Mouse (Mus musculus) spleen, adult 2 months (tissue): Measurements from ENCODE around the gene Glp1r. TPM values are rescaled to one million over a fixed set of nuclear protein-coding genes. Genes with fewer than 3 reads are reported as not detected.

Experiments
- DNase-seq, 2 experiments: peaks; one replicate each; pipeline versions ENCODE4 v3.0.0 to v3.0.0-alpha.2; 2012 to 2021; ENCODE audit warnings: low spot score in 2 of 2, low read depth in 1 of 2
- H3K27ac ChIP-seq: fragments of 200-500 bp; 2 replicates; pipeline ENCODE4 v1.5.1; 2012; ENCODE audit warnings: low read length, inconsistent platforms; ENCODE audit not compliant: insufficient read depth
- H3K27me3 ChIP-seq: fragments of 200-500 bp; 2 replicates; pipeline ENCODE4 v1.6.1; 2012; ENCODE audit warnings: mild to moderate bottlenecking, moderate library complexity, low read length, inconsistent platforms; ENCODE audit not compliant: control insufficient read depth, insufficient read depth
- H3K36me3 ChIP-seq: fragments of 200-500 bp; 2 replicates; pipeline ENCODE4 v1.6.1; 2012; ENCODE audit warnings: mild to moderate bottlenecking, low read length, inconsistent platforms; ENCODE audit not compliant: control insufficient read depth, insufficient read depth
- H3K4me1 ChIP-seq: fragments of 200-500 bp; 2 replicates; pipeline ENCODE4 v1.6.1; 2011; ENCODE audit warnings: inconsistent platforms; ENCODE audit not compliant: control insufficient read depth, insufficient read depth, insufficient read length
- H3K4me3 ChIP-seq: fragments of 200-500 bp; 2 replicates; pipeline ENCODE4 v1.5.1; 2011; ENCODE audit warnings: mild to moderate bottlenecking, inconsistent platforms; ENCODE audit not compliant: insufficient read depth, insufficient read length; ENCODE audit errors: extremely low read depth
- CTCF ChIP-seq: fragments of 200-500 bp; IDR thresholded peaks from 2 replicates; pipeline ENCODE4 v1.5.1; 2011; ENCODE audit warnings: mild to moderate bottlenecking, inconsistent platforms; ENCODE audit not compliant: insufficient read depth, insufficient read length, insufficient replicate concordance; ENCODE audit errors: extremely low read depth
- POLR2A ChIP-seq: fragments of 200-500 bp; IDR thresholded peaks from 2 replicates; pipeline ENCODE4 v1.6.1; 2011; ENCODE audit warnings: low read depth, low read length, inconsistent platforms
- WGBS: fragments of 180-500 bp; shearing (Covaris S2); methylation state at CpG from one replicate; pipeline ENCODE4 v1.1.7; 2018; 5-methylcytosine and 5-hydroxymethylcytosine counted together
- polyA plus RNA-seq: library from polyadenylated mRNA; depleted of rRNA; stranded (reverse); fragments of >200 nt; gene quantifications from 2 replicates; pipeline ENCODE4 v1.2.3, GENCODE M21; 2012

The Glp1r gene
- polyA plus RNA-seq, 1 experiment: 0.29 TPM

DNA sequence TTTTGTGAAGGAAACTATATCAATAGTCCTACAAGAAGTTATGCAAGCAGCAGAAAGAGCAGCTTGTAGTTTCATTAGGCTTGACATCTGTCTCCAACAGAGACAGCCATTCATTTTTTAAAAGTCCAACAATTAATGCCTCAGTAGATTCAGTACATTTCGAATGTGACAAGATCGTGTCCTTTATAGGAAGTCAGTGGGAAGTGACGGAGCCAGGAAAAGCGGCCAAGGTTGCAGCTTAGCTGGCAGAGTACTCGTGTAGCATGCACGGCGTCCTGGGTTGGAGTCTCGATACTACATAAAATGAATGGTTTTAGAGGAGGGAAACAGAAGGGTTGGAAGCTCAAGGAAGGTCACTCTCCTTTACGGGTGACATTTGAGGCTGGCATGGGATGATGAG, 34.7 kb upstream of the Glp1r start:
- Histone ChIP-seq H3K27ac (no peak overlapping the region), H3K4me1 (no peaks in the 10 kb centered on the region), H3K4me3 (no peak overlapping the region), H3K27me3 (no peaks in the 10 kb centered on the region), H3K36me3 (no peaks in the 10 kb centered on the region)
- 87% methylated on average over 9 of the region's 9 CpGs for WGBS
- TF ChIP-seq CTCF (no peak), POLR2A (no peak)
- no peak for DNase-seq

DNA sequence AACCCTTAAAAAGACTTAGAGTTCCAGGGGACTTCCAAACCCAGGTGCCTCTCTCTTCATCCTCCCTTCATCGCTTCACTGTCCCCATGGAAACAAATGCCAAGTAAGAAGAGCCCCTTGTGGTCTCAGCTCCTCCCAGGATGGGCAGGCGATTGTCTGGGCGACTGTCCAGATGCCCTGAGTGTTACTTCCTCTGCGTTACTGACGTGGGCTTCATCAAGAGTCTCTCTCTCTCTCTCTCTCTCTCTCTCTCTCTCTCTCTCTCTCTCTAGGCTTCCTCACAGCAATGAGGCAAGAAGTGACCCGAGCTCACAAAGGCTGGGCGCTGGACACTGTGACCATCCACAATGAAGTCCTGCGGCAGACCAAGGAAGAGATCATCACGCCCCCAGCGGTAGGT, 30.6 kb upstream of the Glp1r start:
- TF ChIP-seq POLR2A (no peak), CTCF (no peak)
- H3K36me3 ChIP-seq: no peaks in the 10 kb centered on the region
- no peak overlapping the region for H3K27ac ChIP-seq
- H3K4me1 ChIP-seq: no peaks in the 10 kb centered on the region
- 53% methylated on average over 10 of the region's 10 CpGs for WGBS
- no peak for DNase-seq
- no peak overlapping the region for H3K4me3 ChIP-seq
- no peaks in the 10 kb centered on the region for H3K27me3 ChIP-seq

DNA sequence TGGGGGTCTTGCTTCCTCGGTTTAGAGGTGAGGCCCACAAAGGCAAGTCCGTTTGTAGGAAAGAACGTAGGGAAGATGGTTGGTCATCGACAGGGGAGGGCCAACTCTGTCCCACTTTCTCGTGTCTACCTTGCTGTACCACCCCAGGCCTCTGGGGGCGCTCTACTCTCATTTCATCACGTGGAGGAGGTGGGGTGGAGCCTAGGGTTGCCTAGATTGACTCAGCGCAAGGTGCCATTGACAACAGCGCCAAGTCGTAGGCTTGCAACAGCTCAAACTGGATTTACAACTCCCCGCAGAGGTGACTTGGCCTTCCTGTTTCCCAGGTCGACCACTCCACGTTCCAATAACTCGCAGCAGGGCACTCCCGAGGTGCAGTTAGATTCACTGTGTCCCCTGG, 27.3 kb upstream of the Glp1r start:
- no peaks in the 10 kb centered on the region for H3K27me3 ChIP-seq
- H3K27ac ChIP-seq: no peak overlapping the region
- no peak overlapping the region for H3K4me3 ChIP-seq
- H3K36me3 ChIP-seq: no peaks in the 10 kb centered on the region
- 75% methylated on average over 15 of the region's 15 CpGs for WGBS
- DNase-seq: no peak
- no peak for TF ChIP-seq POLR2A
- no peak for TF ChIP-seq CTCF
- no peaks in the 10 kb centered on the region for H3K4me1 ChIP-seq

DNA sequence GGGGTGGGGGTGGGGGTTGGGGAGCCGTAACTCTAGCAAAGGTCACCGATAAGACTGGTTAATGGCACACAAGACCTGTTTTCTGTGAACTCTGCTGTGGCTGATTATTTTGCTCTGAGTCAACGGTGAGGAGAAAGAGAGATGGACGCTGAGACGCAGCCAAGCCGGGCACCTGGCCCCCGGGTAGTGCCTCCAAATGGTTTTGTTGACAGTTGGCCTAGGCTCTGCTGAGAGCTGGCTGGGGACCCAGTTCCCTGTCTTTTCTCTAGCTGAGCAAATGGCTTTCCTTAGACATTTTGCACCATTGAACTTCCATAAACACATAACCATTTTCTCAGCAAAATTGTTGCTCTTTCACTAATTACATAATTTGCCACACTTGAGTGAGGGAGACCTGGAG, 24.2 kb upstream of the Glp1r start:
- Histone ChIP-seq H3K4me1 (no peaks in the 10 kb centered on the region), H3K36me3 (no peaks in the 10 kb centered on the region), H3K4me3 (no peak overlapping the region), H3K27me3 (no peaks in the 10 kb centered on the region), H3K27ac (no peak overlapping the region)
- WGBS: 94% methylated on average over 7 of the region's 7 CpGs
- TF ChIP-seq CTCF (no peak), POLR2A (no peak)
- DNase-seq: no peak

DNA sequence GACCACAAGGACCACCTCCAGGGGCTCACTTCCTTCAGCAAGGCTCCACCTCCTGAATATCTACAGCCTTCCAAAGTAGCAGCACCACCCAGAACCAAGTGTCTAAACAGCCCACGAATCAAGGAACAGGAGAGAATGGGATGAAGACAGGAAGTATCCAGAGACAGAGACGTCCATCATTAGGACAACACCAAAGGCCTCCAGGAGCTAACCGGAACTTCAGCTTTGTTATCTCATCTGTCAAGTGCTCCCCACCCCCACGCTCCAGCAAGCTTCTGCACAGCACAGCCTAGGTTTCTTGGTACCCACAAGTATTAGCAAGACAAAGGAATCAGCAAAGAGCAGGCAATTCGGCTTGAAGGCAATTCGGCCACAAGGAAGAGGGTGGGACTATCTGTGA, 23.0 kb upstream of the Glp1r start:
- Histone ChIP-seq H3K27ac (no peak overlapping the region), H3K4me3 (no peak overlapping the region), H3K36me3 (no peaks in the 10 kb centered on the region), H3K27me3 (no peaks in the 10 kb centered on the region), H3K4me1 (no peaks in the 10 kb centered on the region)
- DNase-seq: no peak
- 69% methylated on average over 6 of the region's 6 CpGs for WGBS
- TF ChIP-seq CTCF (no peak), POLR2A (no peak)

DNA sequence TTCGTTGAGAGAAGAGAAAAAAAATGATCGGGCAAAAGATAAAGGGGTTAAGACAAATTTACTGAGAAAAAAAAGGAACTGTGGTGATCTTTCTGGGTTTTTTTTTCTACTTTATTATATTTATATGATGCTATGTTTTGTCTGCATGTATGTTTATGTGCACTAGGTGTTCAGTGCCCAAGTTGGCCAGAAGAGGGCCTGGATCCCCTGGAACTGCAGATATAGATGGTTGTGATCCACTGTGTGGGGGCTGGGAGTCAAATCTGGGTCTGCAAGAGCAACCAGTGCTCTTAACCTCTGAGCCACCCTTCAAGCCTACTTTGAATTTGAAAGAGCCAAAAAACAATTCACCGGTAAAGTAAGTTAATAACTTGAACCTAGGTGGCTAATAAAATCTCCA, 21.2 kb upstream of the Glp1r start:
- Histone ChIP-seq H3K4me1 (no peaks in the 10 kb centered on the region), H3K36me3 (no peaks in the 10 kb centered on the region), H3K4me3 (no peak overlapping the region), H3K27ac (no peak overlapping the region), H3K27me3 (no peaks in the 10 kb centered on the region)
- no peak for DNase-seq
- WGBS: 85% methylated on average over 3 of the region's 3 CpGs
- TF ChIP-seq CTCF (no peak), POLR2A (no peak)

DNA sequence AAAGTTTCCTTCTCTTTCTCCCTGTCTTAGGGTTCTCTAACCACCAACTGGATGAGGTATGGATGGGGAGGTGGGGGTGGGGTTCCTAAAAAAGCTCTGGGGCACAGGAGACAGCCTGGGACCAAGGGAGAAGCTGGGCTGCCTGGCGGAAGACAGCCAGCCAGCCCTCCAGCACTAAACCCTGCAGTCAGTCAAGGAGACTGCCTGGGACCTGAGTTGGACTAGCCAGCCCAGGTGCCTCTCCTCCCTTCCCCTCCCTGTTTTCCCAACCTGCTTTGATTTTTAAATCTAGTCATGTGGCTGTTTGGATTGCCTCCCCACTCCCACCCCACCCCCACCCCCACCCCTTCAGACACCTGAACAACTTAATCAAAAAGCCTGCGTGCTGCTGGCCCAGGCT, 20.6 kb upstream of the Glp1r start:
- H3K4me3 ChIP-seq: no peak overlapping the region
- TF ChIP-seq CTCF: no peak
- TF ChIP-seq POLR2A: no peak
- no peaks in the 10 kb centered on the region for H3K36me3 ChIP-seq
- no peaks in the 10 kb centered on the region for H3K27me3 ChIP-seq
- no peak overlapping the region for H3K27ac ChIP-seq
- WGBS: 86% methylated on average over 2 of the region's 2 CpGs
- no peaks in the 10 kb centered on the region for H3K4me1 ChIP-seq
- no peak for DNase-seq

DNA sequence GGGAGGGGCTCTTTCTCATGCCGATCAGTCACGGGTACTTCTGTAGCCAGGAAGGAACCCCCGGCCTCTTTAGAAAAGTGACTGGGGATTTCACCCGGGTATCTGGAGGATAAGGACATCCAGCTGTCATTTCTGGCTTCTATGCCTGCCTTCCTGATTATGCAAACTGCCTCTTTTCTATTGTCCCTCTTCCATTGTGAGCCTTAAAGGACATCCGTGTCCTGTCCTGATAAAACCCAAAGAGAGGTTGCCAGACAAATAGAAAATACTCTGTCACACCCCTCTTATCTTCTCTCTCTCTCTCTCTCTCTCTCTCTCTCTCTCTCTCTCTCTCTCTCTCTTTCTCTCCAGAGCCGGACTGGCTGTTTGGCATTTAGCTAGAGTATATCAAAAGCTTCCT, 19.4 kb upstream of the Glp1r start:
- no peak for DNase-seq
- Histone ChIP-seq H3K4me1 (no peaks in the 10 kb centered on the region), H3K36me3 (no peaks in the 10 kb centered on the region), H3K4me3 (no peak overlapping the region), H3K27me3 (no peaks in the 10 kb centered on the region), H3K27ac (no peak overlapping the region)
- WGBS: 12% methylated on average over 6 of the region's 6 CpGs
- TF ChIP-seq CTCF (no peak), POLR2A (no peak)
